Mouse (Mus musculus): ENCODE data around the gene Sult2a4.
"Not testable (repeated sequence)": the region's sequence is repeated elsewhere in the genome, so short reads cannot be mapped to it uniquely, and the experiment has no call there.

The Sult2a4 gene

GRCm38 (mm10) chr7:13989507-13989906 is at the start of gene Sult2a4:
TSS of gene Sult2a4 (minus strand) at chr7:13989607.
- not testable (repeated sequence) for DNase-seq (ENCODE audit: low spot score in 2 of 2)

- not testable (repeated sequence) for DNase-seq (ENCODE audit: low spot score in 2 of 2)
Measured at GRCm38 (mm10) chr7:14030831-14031230, 41.4 kb upstream of the Sult2a4 start.

- DNase-seq (ENCODE audit: low spot score in 2 of 2): no peak
Measured at GRCm38 (mm10) chr7:14013083-14013482, 23.7 kb upstream of the Sult2a4 start.

DNA sequence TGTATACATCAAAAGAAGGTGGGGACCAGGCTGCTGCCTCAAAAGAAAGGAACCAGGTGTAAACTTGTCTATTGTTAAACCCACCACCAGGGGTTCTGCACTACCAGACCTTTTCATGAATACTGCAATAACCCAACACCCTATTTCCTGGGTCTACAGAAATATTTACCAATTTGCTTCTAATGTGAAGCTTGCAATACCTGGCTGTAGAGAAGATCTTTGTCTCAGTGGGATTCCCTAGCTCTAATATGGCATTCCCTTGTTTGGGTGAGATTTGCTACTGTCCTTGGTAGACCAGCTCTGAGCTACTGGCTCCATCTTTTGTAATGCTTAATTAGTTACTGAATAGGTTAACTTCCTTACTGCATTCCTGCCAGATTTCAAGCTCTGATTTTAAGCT is 21.3 kb upstream of the Sult2a4 start:
- not testable (repeated sequence) for DNase-seq (ENCODE audit: low spot score in 2 of 2)

Data from spleen, postnatal 4 days (tissue).